Mouse (Mus musculus): ENCODE data around the gene Zfp772.
"Not testable (repeated sequence)": the region's sequence is repeated elsewhere in the genome, so short reads cannot be mapped to it uniquely, and the experiment has no call there.

Gene Zfp772

DNA sequence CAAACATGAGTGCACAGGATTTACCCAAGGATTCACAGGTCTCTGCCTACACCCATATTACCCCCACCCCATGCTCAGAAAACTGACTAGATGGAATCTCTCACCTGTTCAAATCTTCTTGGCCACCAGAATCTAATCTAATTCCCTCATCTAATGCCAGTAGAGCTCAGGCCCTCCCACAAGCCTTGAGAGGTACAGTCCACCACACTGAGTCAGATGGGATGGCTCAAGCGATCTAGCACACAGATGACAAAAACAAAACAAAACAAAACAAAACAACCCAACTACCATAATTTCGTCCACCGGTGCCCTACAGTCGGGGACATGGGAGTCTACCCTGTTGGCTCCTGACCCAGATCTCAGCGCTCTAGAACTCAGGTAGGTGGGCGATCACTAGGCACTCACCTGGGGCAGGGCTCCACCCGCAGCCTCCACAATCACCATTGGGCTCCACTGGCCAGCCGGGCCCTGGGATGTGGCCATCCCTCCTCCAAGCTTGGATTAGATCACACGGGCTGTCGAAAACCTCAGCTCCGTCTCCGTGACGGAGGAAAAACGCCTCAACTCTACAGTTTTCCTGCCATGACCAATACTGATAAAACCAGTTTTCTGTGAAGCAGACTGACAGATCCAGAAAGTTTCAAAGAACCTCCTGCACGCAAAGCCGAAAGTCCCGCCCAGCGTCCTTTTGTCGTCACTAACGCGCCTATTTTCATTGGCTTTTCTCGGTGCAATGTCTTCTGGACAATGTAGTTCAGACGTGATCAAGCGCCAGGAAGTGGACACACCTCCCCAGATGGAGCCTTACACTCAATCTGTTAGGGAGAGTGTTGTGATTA lies at the start of gene Zfp772:
TSS of gene Zfp772 (minus strand) at position 686 of the 839 bp plus-strand sequence.
- in situ Hi-C loops (cut with MboI; ENCODE audit: unreplicated experiment in 2 of 2): not testable (repeated sequence)

DNA sequence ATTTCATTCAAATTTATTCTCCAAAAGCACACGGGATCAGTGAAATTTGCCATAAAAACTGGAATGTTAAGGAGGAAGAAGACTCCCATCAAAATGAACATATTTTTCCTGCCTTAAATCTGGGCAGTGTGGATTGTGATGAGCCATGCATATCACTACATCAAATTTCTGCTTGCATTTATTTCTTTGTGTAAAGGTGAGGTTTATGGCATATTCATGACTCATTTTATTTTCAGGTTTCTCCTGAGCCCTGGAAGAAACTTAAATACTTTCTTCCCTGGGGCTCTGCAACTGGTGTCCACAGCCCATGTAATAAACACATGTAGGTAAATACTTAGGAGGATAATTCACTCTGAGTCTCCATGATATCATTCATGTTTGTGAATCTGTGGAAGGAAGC lies 37.4 kb upstream of the Zfp772 start, which contains the start of gene Vmn2r29:
TSS of gene Vmn2r29 (minus strand) at position 101 of the 400 bp plus-strand sequence.
- in situ Hi-C loops (cut with MboI; ENCODE audit: unreplicated experiment in 2 of 2): not testable (repeated sequence)

DNA sequence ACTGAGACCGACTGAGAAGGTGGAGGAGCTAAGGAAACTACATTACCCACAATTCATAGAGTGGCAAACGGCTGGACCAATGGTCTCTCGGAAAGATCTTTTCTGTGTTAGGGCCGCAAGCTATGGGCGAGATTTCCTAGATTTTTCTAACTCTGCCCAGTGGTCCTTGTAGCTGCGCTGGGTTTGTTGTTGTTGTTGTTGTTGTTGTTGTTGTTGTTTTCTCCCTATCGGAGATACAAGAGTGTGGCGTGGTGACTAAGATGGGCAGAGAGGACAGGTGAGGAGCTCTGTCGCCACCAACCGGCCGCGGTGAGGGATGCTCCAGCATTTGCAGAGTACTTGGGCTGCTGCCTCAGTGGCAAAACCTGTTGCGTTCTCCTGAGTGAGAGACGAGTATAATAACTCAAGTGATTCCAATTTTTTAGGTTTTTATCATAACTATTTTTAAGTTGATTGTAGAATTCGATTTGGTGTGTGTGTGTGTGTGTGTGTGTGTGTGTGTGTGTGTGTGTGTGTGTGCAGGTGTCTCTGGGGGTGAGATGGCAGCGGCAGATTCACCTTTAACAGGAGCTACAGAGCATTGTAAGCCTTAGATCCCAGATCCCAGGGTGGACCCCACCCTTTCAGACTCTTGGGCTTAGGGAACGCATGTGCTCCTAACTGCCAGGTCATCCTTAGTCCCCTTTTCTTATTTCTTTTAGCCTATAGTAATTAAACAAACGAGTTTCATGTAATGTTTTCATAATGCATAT lies 21.4 kb downstream of the Zfp772 start:
- in situ Hi-C loops (cut with MboI; ENCODE audit: unreplicated experiment in 2 of 2): loop anchor here (5.0 to 25.0 kb wide), 3 partner anchors 51 to 251 kb away; partner anchors contain the start of gene Zfp773 (in 1 of the 2)

DNA sequence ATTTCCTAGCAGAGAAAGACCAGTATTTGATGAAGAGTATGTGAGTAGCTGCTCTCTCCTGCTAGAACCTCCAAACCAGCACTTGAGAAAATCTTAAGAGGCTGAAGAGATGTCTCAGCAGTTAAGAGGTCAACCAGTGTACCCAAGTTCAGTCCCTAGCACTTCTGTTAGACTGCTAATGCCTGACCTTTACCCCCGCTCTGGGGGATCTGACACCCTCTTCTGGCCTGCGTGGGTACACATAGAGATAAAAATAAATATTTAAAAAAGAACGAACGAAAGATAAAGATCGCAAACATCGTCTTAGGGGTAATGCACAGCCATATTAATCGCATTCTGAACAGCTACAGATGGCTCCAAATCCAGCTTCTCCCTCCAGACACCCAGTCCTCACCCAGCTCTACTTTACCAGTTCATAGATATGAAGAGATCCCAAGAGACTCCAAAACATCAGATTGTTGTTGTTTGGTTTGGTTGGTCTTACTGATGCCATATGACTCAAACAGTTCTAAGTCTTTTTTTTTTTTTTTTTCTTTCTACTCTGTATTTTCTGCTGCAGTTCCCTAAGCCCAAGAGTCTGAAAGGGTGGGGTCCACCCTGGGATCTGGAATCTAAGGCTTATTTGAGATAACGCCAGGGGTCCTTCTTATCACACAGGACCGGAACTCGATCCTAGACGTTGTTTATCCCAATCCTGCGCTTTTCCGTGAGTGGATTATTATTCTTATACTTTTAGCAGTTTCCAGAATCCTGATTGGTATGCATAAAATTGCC lies 22.2 kb downstream of the Zfp772 start:
- in situ Hi-C loops (cut with MboI; ENCODE audit: unreplicated experiment in 2 of 2): loop anchor here (5.0 to 25.0 kb wide), 3 partner anchors 50 to 250 kb away; partner anchors contain the start of gene Zfp773 (in 1 of the 2)

DNA sequence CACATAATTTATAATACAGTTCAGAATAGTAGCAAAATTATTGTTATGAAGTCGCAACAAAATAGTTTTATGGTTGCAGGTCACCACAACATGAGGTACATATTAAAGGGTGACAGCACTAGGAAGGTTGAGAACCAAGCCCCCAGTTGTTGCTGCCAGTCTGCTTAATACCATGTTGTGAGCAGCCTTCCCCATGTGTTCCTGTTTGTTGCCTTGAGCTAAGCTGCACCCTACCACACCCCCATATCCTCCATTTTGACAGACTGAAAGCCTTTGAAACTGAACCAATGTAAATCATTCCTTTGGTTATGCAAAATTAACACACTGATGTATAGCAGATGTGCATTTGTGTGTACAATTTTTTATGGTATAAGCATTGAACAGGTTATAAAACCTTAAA lies 23.9 kb downstream of the Zfp772 start:
- in situ Hi-C loops (cut with MboI; ENCODE audit: unreplicated experiment in 2 of 2): loop anchor here (5.0 to 25.0 kb wide), 3 partner anchors 49 to 249 kb away; partner anchors contain the start of gene Zfp773 (in 1 of the 2)

DNA sequence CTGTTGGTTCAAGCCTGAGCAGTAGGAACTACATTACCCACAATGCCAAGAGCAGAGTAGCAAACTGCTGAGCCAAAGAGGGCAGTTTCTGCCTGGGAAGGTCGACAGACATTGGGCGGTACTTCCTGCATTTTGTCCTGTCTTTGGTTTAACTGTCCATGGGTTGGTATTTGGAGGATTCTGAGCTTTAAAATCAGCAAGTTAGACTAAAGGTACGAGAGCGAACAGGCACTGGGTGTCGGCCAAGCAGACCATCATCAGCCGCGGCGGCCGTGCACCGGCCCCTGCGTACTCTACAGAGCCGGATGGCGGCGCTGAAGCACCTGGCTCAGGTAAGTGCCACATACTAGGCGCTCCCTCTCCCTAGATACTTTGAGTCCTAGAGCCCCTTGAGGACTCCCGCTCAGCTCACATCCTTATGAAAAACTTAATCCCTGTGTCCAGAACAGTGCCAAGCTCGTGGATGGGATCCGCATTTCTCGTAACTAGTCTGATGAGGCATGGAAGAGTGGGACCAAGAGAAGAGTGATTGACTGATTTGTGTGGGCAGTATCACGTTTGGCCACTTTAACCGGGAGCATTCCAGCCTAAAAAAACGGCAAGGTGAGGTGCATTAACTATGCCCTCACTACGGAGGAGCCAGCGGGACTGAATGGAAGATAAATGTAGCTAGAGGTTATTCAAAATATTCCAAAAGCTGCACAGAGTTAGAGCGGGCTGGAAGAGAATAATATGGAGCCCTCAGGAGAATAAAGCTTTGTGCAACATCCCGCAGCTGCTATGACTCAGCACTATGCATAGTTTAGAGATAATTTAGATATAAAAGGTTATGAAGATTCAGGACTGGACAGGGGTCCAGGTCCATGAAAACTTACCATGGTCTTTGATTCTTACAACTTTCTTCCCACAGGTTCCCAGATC lies 38.3 kb downstream of the Zfp772 start, which contains the start of gene Zfp418:
TSS of gene Zfp418 (plus strand) at position 104 of the 921 bp plus-strand sequence.
- in situ Hi-C loops (cut with MboI; ENCODE audit: unreplicated experiment in 2 of 2): loop anchor here (5.0 to 10.0 kb wide), 2 partner anchors 34 to 47 kb away; partner anchors contain the start of genes Zfp773 (in 1 of the 2) and Zfp954 (in 1 of the 2)

Data from v-Abl transformed pro-B cells (cell line).